Mouse (Mus musculus) thymus, adult 2 months (tissue): Measurements from ENCODE around the gene Prkce. TPM values are rescaled to one million over a fixed set of nuclear protein-coding genes. Genes with fewer than 3 reads are reported as not detected.

ENCODE experiments used
- DNase-seq: peaks from one replicate; pipeline ENCODE4 v3.0.0; 2021
- H3K27ac ChIP-seq: fragments of 200-500 bp; 2 replicates; pipeline ENCODE4 v1.5.1; 2012; ENCODE audit warnings: low read length, control low read depth; ENCODE audit not compliant: control insufficient read depth, insufficient read depth
- H3K27me3 ChIP-seq: fragments of 200-500 bp; 2 replicates; pipeline ENCODE4 v1.6.1; 2012; ENCODE audit warnings: mild to moderate bottlenecking, low read length, moderate library complexity, mixed read lengths; ENCODE audit not compliant: control insufficient read depth, insufficient read depth
- H3K36me3 ChIP-seq: fragments of 200-500 bp; 2 replicates; pipeline ENCODE4 v1.6.1; 2012; ENCODE audit warnings: mild to moderate bottlenecking, low read length, moderate library complexity; ENCODE audit not compliant: control insufficient read depth, insufficient read depth
- H3K4me1 ChIP-seq: fragments of 200-500 bp; replicated peaks from 2 replicates; pipeline ENCODE4 v1.6.1; 2012; ENCODE audit warnings: low read length; ENCODE audit not compliant: control insufficient read depth, insufficient read depth
- H3K4me3 ChIP-seq: fragments of 200-500 bp; 2 replicates; pipeline ENCODE4 v1.5.1; 2012; ENCODE audit warnings: mild to moderate bottlenecking, low read length, control low read depth, moderate library complexity; ENCODE audit not compliant: control insufficient read depth, insufficient read depth
- CTCF ChIP-seq: fragments of 200-500 bp; IDR thresholded peaks from 2 replicates; pipeline ENCODE4 v1.5.1; 2012; ENCODE audit warnings: mild to moderate bottlenecking, control low read depth, low read length, moderate library complexity, borderline replicate concordance; ENCODE audit not compliant: control insufficient read depth, poor library complexity, insufficient read depth; ENCODE audit errors: extremely low read depth
- POLR2A ChIP-seq: fragments of 200-500 bp; IDR thresholded peaks from 2 replicates; pipeline ENCODE4 v1.6.1; 2012; ENCODE audit warnings: mild to moderate bottlenecking, low read length, control low read depth, moderate library complexity; ENCODE audit not compliant: control insufficient read depth, poor library complexity, insufficient read depth; ENCODE audit errors: extremely low read depth
- WGBS: fragments of 180-500 bp; shearing (Covaris S2); methylation state at CpG from one replicate; pipeline ENCODE4 v1.1.7; 2018; 5-methylcytosine and 5-hydroxymethylcytosine counted together
- polyA plus RNA-seq: library from polyadenylated mRNA; depleted of rRNA; stranded (reverse); fragments of >200 nt; gene quantifications from 2 replicates; pipeline ENCODE4 v1.2.3, GENCODE M21; 2012

The Prkce gene
- polyA plus RNA-seq, 1 experiment = 1.6 TPM

DNA sequence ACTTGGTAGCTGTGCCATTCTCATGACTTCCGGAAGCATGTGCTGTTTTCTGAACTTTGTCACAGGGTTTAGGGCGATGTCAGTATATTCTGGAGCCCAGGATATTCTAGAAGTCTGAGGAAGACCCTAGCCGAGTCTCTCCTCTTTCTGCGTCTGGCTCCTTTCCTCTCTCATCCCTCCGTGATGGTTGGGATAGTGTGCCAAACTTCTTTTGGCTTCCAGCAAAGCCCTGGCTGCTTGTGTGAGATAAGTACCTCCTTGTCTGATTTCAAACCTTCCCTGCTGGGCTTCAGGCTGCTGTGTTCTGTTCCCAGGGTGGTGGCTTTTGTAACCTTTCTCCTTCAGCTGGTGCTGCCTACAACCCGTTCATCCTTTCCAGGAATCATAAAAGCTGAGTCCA lies 105.4 kb downstream of the Prkce start:
- no peak for TF ChIP-seq POLR2A
- no peak for TF ChIP-seq CTCF
- H3K4me3 ChIP-seq = no peak overlapping the region
- no peak overlapping the region for H3K27ac ChIP-seq
- no peak for DNase-seq
- 93% methylated on average over 6 of the region's 6 CpGs for WGBS
- no peaks in the 10 kb centered on the region for H3K36me3 ChIP-seq
- H3K27me3 ChIP-seq = no peaks in the 10 kb centered on the region
- H3K4me1 ChIP-seq = 0 out of 2 replicates have a peak, but pooled peaks cover 2% of the 10 kb centered on the region

DNA sequence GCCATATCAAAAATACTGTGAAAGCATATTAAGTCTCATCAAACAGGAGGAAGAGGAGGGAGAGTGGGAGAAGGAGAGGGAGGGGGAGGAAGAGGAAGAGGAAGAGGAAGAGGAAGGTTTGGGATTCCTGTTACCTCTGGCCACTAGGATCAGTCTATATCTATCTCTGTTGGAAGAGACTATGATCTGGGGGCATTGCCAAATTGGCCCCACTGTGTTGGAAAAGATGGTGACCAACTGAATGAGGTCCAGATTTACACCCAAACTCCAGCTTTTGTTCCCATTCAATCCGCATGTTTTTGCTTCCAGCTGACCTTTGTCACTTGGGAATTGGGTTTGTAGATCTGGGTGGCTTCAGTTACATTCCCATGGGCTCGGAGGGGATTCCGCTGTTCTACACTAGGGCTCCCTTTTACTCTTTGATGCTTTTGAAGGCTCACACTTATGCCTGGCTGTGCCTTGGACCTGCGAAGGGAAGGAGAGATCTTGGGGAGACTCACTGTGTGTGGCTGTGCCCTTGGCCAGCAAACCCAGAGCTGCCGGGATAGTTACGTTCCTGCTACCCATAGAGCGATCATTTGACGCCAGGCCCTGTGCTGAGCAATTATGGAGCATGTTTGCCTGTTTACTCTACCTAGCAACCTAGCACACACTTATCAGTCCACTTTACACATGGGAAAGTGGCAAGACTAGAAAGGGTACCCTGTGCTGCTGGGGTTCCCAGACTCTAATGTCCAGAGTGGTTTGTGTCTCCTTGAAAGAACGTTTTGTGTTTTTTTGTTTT lies 106.2 kb downstream of the Prkce start:
- 0 out of 2 replicates have a peak, but pooled peaks cover 2% of the 10 kb centered on the region for H3K4me1 ChIP-seq
- no peak overlapping the region for H3K4me3 ChIP-seq
- DNase-seq = no peak
- 95% methylated on average over 9 of the region's 9 CpGs for whole genome bisulfite sequencing
- no peaks in the 10 kb centered on the region for H3K36me3 ChIP-seq
- no peak overlapping the region for H3K27ac ChIP-seq
- TF ChIP-seq POLR2A = no peak
- TF ChIP-seq CTCF = no peak
- H3K27me3 ChIP-seq = no peaks in the 10 kb centered on the region

DNA sequence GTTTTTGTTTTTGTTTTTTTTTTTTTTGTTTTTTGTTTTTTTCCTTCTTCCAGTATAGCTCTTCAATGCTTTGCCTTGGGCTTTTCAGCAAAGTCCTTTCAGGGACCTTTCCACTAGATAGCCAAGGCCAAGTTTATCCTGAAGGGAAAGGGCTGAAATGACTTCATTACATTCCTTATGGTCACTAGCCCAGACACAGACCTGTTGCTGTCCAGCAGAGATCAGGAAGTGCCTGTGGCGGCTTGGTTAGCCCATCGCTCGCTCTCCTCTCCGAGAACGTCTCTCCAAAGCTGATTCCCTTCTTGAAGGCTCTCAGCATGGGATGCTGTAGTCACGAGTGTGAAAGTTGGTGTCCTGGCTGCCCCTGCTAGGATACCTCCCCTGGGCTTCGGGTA lies 106.8 kb downstream of the Prkce start:
- no peak for TF ChIP-seq POLR2A
- Histone ChIP-seq H3K36me3 (no peaks in the 10 kb centered on the region), H3K4me3 (no peak overlapping the region), H3K27ac (no peak overlapping the region), H3K4me1 (0 out of 2 replicates have a peak, but pooled peaks cover 2% of the 10 kb centered on the region), H3K27me3 (no peaks in the 10 kb centered on the region)
- no peak for DNase-seq
- WGBS = 87% methylated on average over 7 of the region's 7 CpGs

DNA sequence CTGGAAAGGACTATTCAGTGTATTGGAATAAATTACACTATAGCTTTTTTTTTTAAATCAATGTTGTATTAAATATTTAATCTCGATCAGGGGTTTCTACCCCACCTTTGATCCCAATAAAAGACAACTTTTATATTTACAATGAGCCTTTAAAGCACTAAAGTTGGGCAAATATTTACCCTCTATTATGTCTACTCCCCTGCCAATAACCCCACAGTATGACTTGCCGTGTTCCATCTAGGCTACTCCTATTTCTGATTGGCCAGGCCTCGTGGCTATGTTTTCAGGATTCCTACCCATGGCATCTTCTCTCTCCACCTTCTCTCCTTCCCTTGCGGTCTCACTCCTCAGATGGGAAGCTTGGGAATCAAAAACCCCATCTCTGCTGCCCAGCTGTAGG lies 108.8 kb downstream of the Prkce start:
- Histone ChIP-seq H3K27ac (no peak overlapping the region), H3K4me1 (peaks cover 2% of the 10 kb centered on the region; the same call in 1 of the 2 replicates)
- 94% methylated on average over 4 of the region's 4 CpGs for WGBS

DNA sequence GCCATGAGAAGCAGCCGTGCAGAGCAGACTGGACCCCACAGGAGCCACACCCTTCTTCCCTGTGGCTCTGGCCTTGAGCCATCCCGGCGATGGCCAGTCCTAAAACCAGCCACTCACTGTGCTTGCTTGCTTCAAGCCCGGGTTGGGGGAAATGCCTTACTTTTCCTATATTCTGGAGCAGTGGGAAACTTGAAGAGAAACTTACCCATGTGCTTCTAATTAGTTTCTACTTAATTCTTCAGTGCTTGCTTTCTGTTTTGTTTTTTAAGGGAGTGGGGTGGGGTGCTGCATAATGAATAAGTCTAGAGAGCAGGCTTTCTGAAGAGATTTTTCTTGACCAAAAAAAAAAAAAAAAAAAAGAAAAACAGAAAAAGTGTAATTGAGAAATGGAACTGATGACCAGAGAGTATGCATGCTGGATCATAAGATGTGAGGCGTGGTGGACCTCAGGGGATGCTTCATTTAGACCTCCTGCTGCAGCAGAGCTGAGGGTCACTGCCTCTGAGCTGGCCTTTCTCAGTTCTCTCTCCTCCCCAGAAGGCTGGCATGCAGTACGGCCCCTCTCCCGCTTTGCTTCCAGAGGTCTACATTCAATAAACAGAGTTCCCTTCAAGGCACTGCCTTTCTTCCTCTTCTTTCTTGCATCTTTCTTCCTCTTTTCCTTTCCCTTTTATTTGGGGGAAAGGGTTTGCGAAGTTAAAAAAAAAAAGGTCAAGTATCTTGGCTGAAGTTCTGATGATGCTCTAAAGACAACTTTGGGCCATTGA lies 109.6 kb downstream of the Prkce start:
- TF ChIP-seq CTCF (no peak), POLR2A (no peak)
- no peak for DNase-seq
- no peak overlapping the region for H3K27ac ChIP-seq
- no peaks in the 10 kb centered on the region for H3K27me3 ChIP-seq
- H3K4me3 ChIP-seq = no peak overlapping the region
- WGBS = 70% methylated on average over 8 of the region's 8 CpGs
- peaks cover 2% of the 10 kb centered on the region; the same call in 1 of the 2 replicates for H3K4me1 ChIP-seq
- no peaks in the 10 kb centered on the region for H3K36me3 ChIP-seq

More for the DNA sequence above, 108.8 kb downstream of the Prkce start:
- Histone ChIP-seq H3K36me3 (no peaks in the 10 kb centered on the region), H3K27me3 (no peaks in the 10 kb centered on the region), H3K4me3 (no peak overlapping the region)
- TF ChIP-seq CTCF (no peak), POLR2A (no peak)
- no peak for DNase-seq

DNA sequence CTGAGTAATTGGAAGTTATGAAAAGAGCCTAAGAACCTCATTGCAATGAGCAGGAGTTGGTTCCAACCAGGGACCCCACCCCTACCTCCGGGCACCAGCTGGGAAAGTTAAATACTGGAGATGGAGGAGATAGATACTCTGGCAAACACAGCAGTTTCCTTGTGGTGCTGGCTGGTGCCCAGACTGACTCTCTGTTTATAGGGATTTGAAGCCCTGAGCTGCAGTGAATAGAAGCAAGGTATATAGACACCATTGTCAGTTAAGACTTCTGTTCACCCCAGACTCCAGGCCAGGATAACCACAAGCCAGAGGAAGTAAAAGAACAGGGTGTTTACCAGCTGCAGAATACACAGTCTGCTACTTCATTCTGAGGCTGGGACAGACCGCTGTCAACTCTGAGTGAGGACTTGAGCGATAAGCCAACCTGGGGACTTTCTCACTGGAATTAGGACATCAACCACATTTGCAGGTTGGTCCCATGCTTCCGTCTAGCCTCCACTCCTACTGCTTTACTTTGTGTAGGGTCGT lies 110.5 kb downstream of the Prkce start:
- Histone ChIP-seq H3K4me3 (no peak overlapping the region), H3K27me3 (no peaks in the 10 kb centered on the region), H3K4me1 (peaks cover 2% of the 10 kb centered on the region; the same call in 1 of the 2 replicates), H3K27ac (no peak overlapping the region), H3K36me3 (no peaks in the 10 kb centered on the region)
- 7% methylated on average over 5 of the region's 5 CpGs for WGBS
- no peak for DNase-seq
- TF ChIP-seq CTCF = no peak
- TF ChIP-seq POLR2A = no peak

DNA sequence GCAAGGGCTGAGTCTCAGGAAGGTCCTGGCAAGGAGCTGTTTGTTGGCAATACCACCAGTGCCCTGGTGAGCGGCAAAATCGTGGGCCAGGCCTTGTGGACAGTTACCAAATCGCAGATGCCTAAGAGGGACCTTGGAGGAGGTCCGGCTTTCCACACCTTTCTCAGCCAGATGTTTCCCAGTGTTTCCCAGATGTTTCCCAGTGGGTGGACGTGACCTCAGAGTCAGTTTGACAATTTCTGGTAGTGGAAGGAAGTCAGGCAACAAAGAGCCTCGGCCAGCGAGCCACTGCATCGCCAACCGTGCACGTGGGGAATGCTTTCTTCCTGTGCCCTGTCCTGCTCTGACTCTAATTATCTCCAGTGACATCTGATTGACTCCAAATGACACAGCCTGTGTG lies 112.2 kb downstream of the Prkce start:
- WGBS = 58% methylated on average over 10 of the region's 10 CpGs
- H3K4me3 ChIP-seq = no peak overlapping the region
- TF ChIP-seq POLR2A (no peak), CTCF (no peak)
- no peak overlapping the region for H3K27ac ChIP-seq
- H3K36me3 ChIP-seq = no peaks in the 10 kb centered on the region
- H3K4me1 ChIP-seq = peaks cover 2% of the 10 kb centered on the region; the same call in 1 of the 2 replicates
- H3K27me3 ChIP-seq = no peaks in the 10 kb centered on the region
- no peak for DNase-seq
